Mouse (Mus musculus): Measurements from ENCODE around the gene Cnot2. TPM values are rescaled to one million over a fixed set of nuclear protein-coding genes. Genes with fewer than 3 reads are reported as not detected.
"Not testable (repeated sequence)": the region's sequence is repeated elsewhere in the genome, so short reads cannot be mapped to it uniquely, and the experiment has no call there.

Gene Cnot2
- total RNA-seq (2021) = 10 to 100 TPM; 39.9 to 43.9 TPM

GRCm38 (mm10) chr10:116581369-116581718, at the start of gene Cnot2:
Gene Cnot2, minus strand, starts transcription at chr10:116581511.
- peak; percentile 81 for DNase-seq (ENCODE audit: low spot score)
- intact Hi-C loops (cut with DNase I) = loop anchor here (5.0 kb wide), 2 partner anchors 39 to 211 kb away; no protein-coding TSS in a partner anchor

GRCm38 (mm10) chr10:116628926-116629325, 47.6 kb upstream of the Cnot2 start:
- no peak for DNase-seq (ENCODE audit: low spot score)
- intact Hi-C loops (cut with DNase I) = no loop called here

- no peak for DNase-seq (ENCODE audit: low spot score)
- intact Hi-C loops (cut with DNase I) = no loop called here
Observed at GRCm38 (mm10) chr10:116626009-116626408, 44.7 kb upstream of the Cnot2 start.

GRCm38 (mm10) chr10:116613250-116613649, 31.9 kb upstream of the Cnot2 start:
- intact Hi-C loops (cut with DNase I); DNase-seq (ENCODE audit: low spot score): not testable (repeated sequence)

- no peak for DNase-seq (ENCODE audit: low spot score)
- intact Hi-C loops (cut with DNase I) = no loop called here
Observed at GRCm38 (mm10) chr10:116604905-116605162, 23.5 kb upstream of the Cnot2 start.

GRCm38 (mm10) chr10:116604081-116604904, 23.0 kb upstream of the Cnot2 start:
- intact Hi-C loops (cut with DNase I) = no loop called here
- no peak for DNase-seq (ENCODE audit: low spot score)

GRCm38 (mm10) chr10:116599056-116599850, 17.9 kb upstream of the Cnot2 start:
- intact Hi-C loops (cut with DNase I) = no loop called here
- DNase-seq (ENCODE audit: low spot score) = no peak

GRCm38 (mm10) chr10:116582738-116583137, 1.4 kb upstream of the Cnot2 start:
- intact Hi-C loops (cut with DNase I) = loop anchor here (5.0 kb wide), 2 partner anchors 40 to 210 kb away; no protein-coding TSS in a partner anchor
- DNase-seq (ENCODE audit: low spot score) = no peak

GRCm38 (mm10) chr10:116581719-116582481, 589 bp upstream of the Cnot2 start:
- intact Hi-C loops (cut with DNase I) = loop anchor here (5.0 kb wide), 2 partner anchors 40 to 210 kb away; no protein-coding TSS in a partner anchor
- peak; percentile 22 for DNase-seq (ENCODE audit: low spot score)

- DNase-seq (ENCODE audit: low spot score) = no peak
- intact Hi-C loops (cut with DNase I) = loop anchor here (5.0 kb wide), 2 partner anchors 38 to 212 kb away; no protein-coding TSS in a partner anchor
Observed at GRCm38 (mm10) chr10:116580591-116581358, 536 bp downstream of the Cnot2 start.

- no peak for DNase-seq (ENCODE audit: low spot score)
- intact Hi-C loops (cut with DNase I) = no loop called here
Observed at GRCm38 (mm10) chr10:116579478-116579877, 1.8 kb downstream of the Cnot2 start.

- no peak for DNase-seq (ENCODE audit: low spot score)
- intact Hi-C loops (cut with DNase I) = no loop called here
Observed at GRCm38 (mm10) chr10:116578375-116578774, 2.9 kb downstream of the Cnot2 start.

GRCm38 (mm10) chr10:116577181-116577580, 4.1 kb downstream of the Cnot2 start:
- intact Hi-C loops (cut with DNase I) = no loop called here
- DNase-seq (ENCODE audit: low spot score) = no peak

- DNase-seq (ENCODE audit: low spot score); intact Hi-C loops (cut with DNase I): not testable (repeated sequence)
Observed at GRCm38 (mm10) chr10:116576071-116576470, 5.2 kb downstream of the Cnot2 start.

- intact Hi-C loops (cut with DNase I) = no loop called here
- no peak for DNase-seq (ENCODE audit: low spot score)
Observed at GRCm38 (mm10) chr10:116570526-116570925, 10.8 kb downstream of the Cnot2 start.

- no peak for DNase-seq (ENCODE audit: low spot score)
- intact Hi-C loops (cut with DNase I) = loop anchor here (5.0 kb wide), 1 partner anchor 51 kb away; no protein-coding TSS in a partner anchor
Observed at GRCm38 (mm10) chr10:116568539-116568938, 12.8 kb downstream of the Cnot2 start.

- intact Hi-C loops (cut with DNase I) = loop anchor here (5.0 kb wide), 1 partner anchor 50 kb away; no protein-coding TSS in a partner anchor
- no peak for DNase-seq (ENCODE audit: low spot score)
Observed at GRCm38 (mm10) chr10:116567491-116568405, 13.6 kb downstream of the Cnot2 start.

GRCm38 (mm10) chr10:116566492-116566891, 14.8 kb downstream of the Cnot2 start:
- not testable (repeated sequence) for DNase-seq (ENCODE audit: low spot score)
- intact Hi-C loops (cut with DNase I) = loop anchor here (5.0 kb wide), 1 partner anchor 49 kb away; no protein-coding TSS in a partner anchor

Measured in heart, postnatal 25 days (tissue).